Mouse (Mus musculus) embryonic facial prominence, embryonic 14.5 days (tissue): ENCODE measurements around the gene Tnrc6a. TPM values are rescaled to one million over a fixed set of nuclear protein-coding genes. Genes with fewer than 3 reads are reported as not detected.

Experiments
- ATAC-seq: fragments of 200-750 bp; cut with Nextera tagmentation; 2 replicates; pipeline ENCODE4 v1.8.0; 2017; ENCODE audit warnings: low read depth, moderate number of reproducible peaks, moderate TSS enrichment
- DNase-seq: peaks from one replicate; pipeline ENCODE4 v3.0.0-alpha.2; 2015; ENCODE audit warnings: low spot score
- H3K27ac ChIP-seq: fragments of 300-500 bp; sonication (generic); replicated peaks from 2 replicates; pipeline ENCODE4 v1.5.1; 2014; ENCODE audit warnings: low read depth, mild to moderate bottlenecking, low read length, moderate library complexity
- H3K27me3 ChIP-seq: fragments of 300-500 bp; sonication (generic); replicated peaks from 2 replicates; pipeline ENCODE4 v1.6.1; 2014; ENCODE audit warnings: low read length; ENCODE audit not compliant: control insufficient read depth, insufficient read depth
- H3K36me3 ChIP-seq: fragments of 300-500 bp; sonication (generic); 2 replicates; pipeline ENCODE4 v1.6.1; 2014; ENCODE audit warnings: low read length, mixed read lengths; ENCODE audit not compliant: control insufficient read depth, insufficient read depth
- H3K4me1 ChIP-seq: fragments of 300-500 bp; sonication (generic); 2 replicates; pipeline ENCODE4 v1.6.1; 2014; ENCODE audit warnings: antibody characterized with exemption, low read length; ENCODE audit not compliant: control insufficient read depth, insufficient read depth
- H3K4me2 ChIP-seq: fragments of 300-500 bp; sonication (generic); 2 replicates; pipeline ENCODE4 v1.6.1; 2014; ENCODE audit warnings: low read depth, mild to moderate bottlenecking, low read length, moderate library complexity, mixed read lengths
- H3K4me3 ChIP-seq: fragments of 300-500 bp; sonication (generic); 2 replicates; pipeline ENCODE4 v1.5.1; 2014; ENCODE audit warnings: low read depth, mild to moderate bottlenecking, low read length
- H3K9ac ChIP-seq: fragments of 300-500 bp; sonication (generic); 2 replicates; pipeline ENCODE4 v1.6.1; 2014; ENCODE audit warnings: low read depth, mild to moderate bottlenecking, low read length, moderate library complexity, mixed read lengths
- H3K9me3 ChIP-seq: fragments of 300-500 bp; sonication (generic); 2 replicates; pipeline ENCODE4 v1.6.1; 2016; ENCODE audit warnings: low read length; ENCODE audit not compliant: control insufficient read depth
- WGBS: fragments of 180-500 bp; shearing (Covaris S2); extraction: QIAGEN DNeasy Blood & Tissue Kit; methylation state at CpG from one replicate; pipeline ENCODE4 v1.1.7; 2014; 5-methylcytosine and 5-hydroxymethylcytosine counted together
- polyA plus RNA-seq: library from polyadenylated mRNA; unstranded; fragments of >200 nt; fragmentation: Nextera tagmentation; extraction: Ambion mirVana; gene quantifications from 2 replicates; pipeline ENCODE4 v1.2.1, GENCODE M21; 2014

The Tnrc6a gene
- polyA plus RNA-seq, 1 experiment from 2014 or later, result 35.6 TPM

GRCm38 (mm10) chr7:123129061-123129460, 5.4 kb downstream of the Tnrc6a start:
- Histone ChIP-seq H3K9me3 (no peaks in the 10 kb centered on the region), H3K9ac (no peak overlapping the region), H3K4me1 (peaks cover 29% of the 10 kb centered on the region), H3K4me3 (no peak overlapping the region), H3K4me2 (no peak overlapping the region), H3K27me3 (no peaks in the 10 kb centered on the region), H3K36me3 (peaks cover 23% of the 10 kb centered on the region), H3K27ac (no peak overlapping the region)
- DNase-seq, result no peak
- WGBS, result 66% methylated on average over 2 of the region's 2 CpGs
- ATAC-seq, result no peak

DNA sequence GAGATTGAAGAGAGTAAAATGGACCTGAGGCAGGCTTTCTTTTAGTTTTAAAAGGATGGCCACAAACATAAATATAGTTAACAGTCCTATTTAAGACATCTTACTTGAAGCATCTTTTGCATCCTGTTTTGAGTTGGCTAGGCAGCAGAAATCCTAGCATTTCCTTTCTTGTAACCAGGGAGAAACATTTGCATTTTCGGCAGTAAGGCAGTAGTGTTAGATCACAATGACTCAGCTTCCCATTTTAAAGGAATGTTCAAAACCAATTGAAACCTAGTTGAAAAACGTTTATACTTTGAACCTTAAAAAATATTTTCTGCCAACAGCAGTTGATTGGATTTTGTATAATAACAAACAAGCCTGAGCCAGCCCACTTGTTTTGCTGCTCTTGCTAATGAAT, 6.5 kb downstream of the Tnrc6a start:
- 35% methylated on average over 2 of the region's 2 CpGs for WGBS
- H3K27me3 ChIP-seq, result no peaks in the 10 kb centered on the region
- peaks cover 23% of the 10 kb centered on the region for H3K36me3 ChIP-seq
- no peak overlapping the region for H3K27ac ChIP-seq
- no peak overlapping the region for H3K4me2 ChIP-seq
- H3K9me3 ChIP-seq, result no peaks in the 10 kb centered on the region
- H3K4me3 ChIP-seq, result no peak overlapping the region
- no peak for DNase-seq
- H3K4me1 ChIP-seq, result peaks cover 37% of the 10 kb centered on the region
- no peak overlapping the region for H3K9ac ChIP-seq
- no peak for ATAC-seq

DNA sequence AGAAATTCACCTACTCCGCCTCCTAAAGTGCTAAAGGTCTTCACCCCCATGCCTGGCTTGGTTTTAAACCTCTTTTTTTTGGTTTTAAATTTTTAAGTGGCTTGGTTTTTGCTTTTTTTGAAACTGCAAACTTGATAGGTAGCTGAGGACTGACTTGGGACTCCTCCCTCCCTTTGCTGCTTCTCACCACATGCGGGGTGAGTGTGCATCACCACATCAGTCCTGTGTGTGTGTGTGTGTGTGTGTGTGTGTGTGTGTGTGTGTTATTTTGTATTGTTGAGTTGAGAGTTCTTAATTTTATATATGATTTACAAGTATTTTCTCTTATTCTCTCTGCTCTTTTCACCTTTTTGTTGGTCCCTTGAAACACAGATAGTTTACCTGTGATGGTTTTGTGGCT, 8.7 kb downstream of the Tnrc6a start:
- Histone ChIP-seq H3K36me3 (peaks cover 12% of the 10 kb centered on the region; the same call in 1 of the 2 replicates), H3K9ac (no peak overlapping the region), H3K4me1 (peaks cover 38% of the 10 kb centered on the region), H3K9me3 (no peaks in the 10 kb centered on the region), H3K4me2 (no peak overlapping the region), H3K27ac (no peak overlapping the region), H3K27me3 (no peaks in the 10 kb centered on the region), H3K4me3 (no peak overlapping the region)
- DNase-seq (no peak), ATAC-seq (no peak)
- 82% methylated on average over 2 of the region's 2 CpGs for WGBS

- DNase-seq (peak; percentile 44), ATAC-seq (peak; percentile 60; the same call in 1 of the 2 replicates)
- H3K4me2 ChIP-seq, result no peak overlapping the region
- H3K9ac ChIP-seq, result no peak overlapping the region
- peaks cover 23% of the 10 kb centered on the region for H3K36me3 ChIP-seq
- no peaks in the 10 kb centered on the region for H3K27me3 ChIP-seq
- no peak overlapping the region for H3K4me3 ChIP-seq
- H3K4me1 ChIP-seq, result peaks cover 35% of the 10 kb centered on the region
- H3K9me3 ChIP-seq, result no peaks in the 10 kb centered on the region
- H3K27ac ChIP-seq, result no peak overlapping the region
- 16% methylated on average over 2 of the region's 2 CpGs for WGBS
These were observed 11.2 kb downstream of the Tnrc6a start for GRCm38 (mm10) chr7:123134876-123135275.

- no peak overlapping the region for H3K4me2 ChIP-seq
- DNase-seq, result no peak
- no peak overlapping the region for H3K9ac ChIP-seq
- H3K27me3 ChIP-seq, result no peaks in the 10 kb centered on the region
- H3K27ac ChIP-seq, result no peak overlapping the region
- H3K4me1 ChIP-seq, result peaks cover 35% of the 10 kb centered on the region
- peaks cover 23% of the 10 kb centered on the region for H3K36me3 ChIP-seq
- H3K4me3 ChIP-seq, result no peak overlapping the region
- no peaks in the 10 kb centered on the region for H3K9me3 ChIP-seq
- WGBS, result 81% methylated on average over 3 of the region's 3 CpGs
- ATAC-seq, result no peak
These were observed 12.0 kb downstream of the Tnrc6a start for GRCm38 (mm10) chr7:123135655-123136054.

DNA sequence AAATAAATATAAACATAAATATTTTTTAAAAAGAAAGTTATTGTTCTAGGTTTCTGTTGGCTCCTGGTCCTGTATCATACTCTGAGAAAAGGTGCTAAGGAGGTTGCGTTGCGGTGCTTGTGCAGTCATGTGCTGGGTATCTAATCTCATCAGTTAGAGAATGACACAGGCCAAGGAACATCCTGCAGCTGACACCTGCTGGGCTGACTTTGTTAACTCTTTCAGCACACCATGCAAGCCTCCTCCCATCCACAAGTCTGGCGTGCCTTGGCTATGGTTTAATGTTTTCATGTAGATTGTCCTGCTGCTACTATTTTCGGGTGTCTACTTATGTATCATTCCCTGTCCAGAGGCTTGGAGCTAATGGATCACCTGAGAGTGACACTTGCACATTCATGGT, 14.3 kb downstream of the Tnrc6a start:
- no peaks in the 10 kb centered on the region for H3K9me3 ChIP-seq
- DNase-seq (no peak), ATAC-seq (no peak)
- H3K4me1 ChIP-seq, result peaks cover 30% of the 10 kb centered on the region
- H3K36me3 ChIP-seq, result peaks cover 18% of the 10 kb centered on the region
- no peak overlapping the region for H3K27ac ChIP-seq
- no peak overlapping the region for H3K4me3 ChIP-seq
- H3K9ac ChIP-seq, result no peak overlapping the region
- no peaks in the 10 kb centered on the region for H3K27me3 ChIP-seq
- 88% methylated on average over 4 of the region's 4 CpGs for WGBS
- H3K4me2 ChIP-seq, result no peak overlapping the region

DNA sequence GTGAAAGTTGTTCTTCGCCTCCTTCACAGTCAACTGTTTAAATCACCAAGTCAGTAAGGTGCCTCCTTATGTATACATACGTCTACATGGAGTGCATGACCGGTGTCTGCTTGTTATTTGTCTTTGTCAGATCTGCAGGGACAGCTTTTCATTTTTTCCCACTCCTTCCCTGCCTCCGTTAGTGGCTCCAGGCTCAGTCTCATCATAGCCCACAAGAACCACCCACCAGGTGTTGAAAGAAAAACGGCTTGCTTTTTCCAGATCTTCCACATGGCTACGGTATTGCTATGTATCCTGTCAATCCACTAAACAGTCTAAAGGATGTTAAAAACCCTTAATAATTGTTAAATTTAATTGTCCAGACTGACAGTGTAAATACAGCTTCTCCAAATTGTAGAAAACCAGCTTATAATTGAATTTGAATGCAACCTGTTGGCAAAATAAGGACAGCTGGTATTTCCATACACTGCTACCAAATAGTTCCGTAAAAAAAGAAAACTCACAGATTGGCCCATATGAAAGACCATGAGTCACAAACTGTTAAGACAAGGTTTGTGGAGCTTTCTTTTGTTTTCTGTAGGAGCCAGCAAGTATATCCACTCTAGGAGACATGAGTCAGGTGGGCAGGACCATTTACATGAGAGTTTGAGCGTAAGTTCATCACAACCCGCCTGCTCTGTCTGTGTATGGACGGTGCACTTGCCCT, 22.6 kb downstream of the Tnrc6a start:
- 88% methylated on average over 10 of the region's 10 CpGs for WGBS
- H3K4me3 ChIP-seq, result no peak overlapping the region

DNA sequence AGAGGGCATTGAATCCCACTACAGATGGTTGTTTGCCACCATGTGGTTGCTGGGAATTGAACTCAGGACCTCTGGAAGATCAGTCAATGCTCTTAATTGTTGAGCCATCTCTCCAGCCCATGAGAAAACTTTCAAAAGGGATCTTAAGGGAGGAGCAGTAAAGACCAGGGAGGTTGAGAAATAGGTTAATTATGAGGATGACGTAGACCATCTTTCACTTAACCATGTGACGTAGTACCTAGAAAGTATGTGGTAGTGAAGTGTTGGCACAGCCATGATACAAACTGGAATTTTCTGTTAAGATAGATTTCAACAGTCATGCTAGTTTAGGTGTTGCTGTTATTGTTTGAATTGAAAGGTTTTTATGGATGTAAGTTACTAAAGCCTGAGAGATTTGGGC, 24.1 kb downstream of the Tnrc6a start:
- peaks cover 38% of the 10 kb centered on the region for H3K36me3 ChIP-seq
- no peaks in the 10 kb centered on the region for H3K27me3 ChIP-seq
- H3K9me3 ChIP-seq, result no peaks in the 10 kb centered on the region
- DNase-seq (no peak), ATAC-seq (no peak)
- no peak overlapping the region for H3K4me3 ChIP-seq
- H3K4me1 ChIP-seq, result no peaks in the 10 kb centered on the region
- no peak overlapping the region for H3K4me2 ChIP-seq
- H3K9ac ChIP-seq, result no peak overlapping the region
- WGBS, result 100% methylated on average over 2 of the region's 2 CpGs
- no peak overlapping the region for H3K27ac ChIP-seq

More for the DNA sequence above, 22.6 kb downstream of the Tnrc6a start:
- H3K27ac ChIP-seq, result no peak overlapping the region
- no peaks in the 10 kb centered on the region for H3K4me1 ChIP-seq
- H3K9me3 ChIP-seq, result no peaks in the 10 kb centered on the region
- H3K27me3 ChIP-seq, result no peaks in the 10 kb centered on the region
- H3K4me2 ChIP-seq, result no peak overlapping the region
- no peak overlapping the region for H3K9ac ChIP-seq
- peaks cover 37% of the 10 kb centered on the region for H3K36me3 ChIP-seq
- DNase-seq (no peak), ATAC-seq (no peak)

- no peak overlapping the region for H3K27ac ChIP-seq
- no peak overlapping the region for H3K4me2 ChIP-seq
- WGBS, result 83% methylated on average over 9 of the region's 9 CpGs
- no peak overlapping the region for H3K4me3 ChIP-seq
- H3K4me1 ChIP-seq, result no peaks in the 10 kb centered on the region
- peaks cover 49% of the 10 kb centered on the region for H3K36me3 ChIP-seq
- ATAC-seq, result no peak
- H3K9me3 ChIP-seq, result no peaks in the 10 kb centered on the region
- DNase-seq, result no peak
- H3K9ac ChIP-seq, result no peak overlapping the region
- no peaks in the 10 kb centered on the region for H3K27me3 ChIP-seq
These were observed 25.2 kb downstream of the Tnrc6a start for GRCm38 (mm10) chr7:123148935-123149334.
